Mouse (Mus musculus): ENCODE data around the gene Polr2e. TPM values are rescaled to one million over a fixed set of nuclear protein-coding genes. Genes with fewer than 3 reads are reported as not detected.
A peak's percentile ranks its signal among the peaks of the same experiment; 100 is the strongest.

Gene Polr2e
- total RNA-seq, 2 experiments from 2014 or later: 73.0 to 76.0 TPM

DNA sequence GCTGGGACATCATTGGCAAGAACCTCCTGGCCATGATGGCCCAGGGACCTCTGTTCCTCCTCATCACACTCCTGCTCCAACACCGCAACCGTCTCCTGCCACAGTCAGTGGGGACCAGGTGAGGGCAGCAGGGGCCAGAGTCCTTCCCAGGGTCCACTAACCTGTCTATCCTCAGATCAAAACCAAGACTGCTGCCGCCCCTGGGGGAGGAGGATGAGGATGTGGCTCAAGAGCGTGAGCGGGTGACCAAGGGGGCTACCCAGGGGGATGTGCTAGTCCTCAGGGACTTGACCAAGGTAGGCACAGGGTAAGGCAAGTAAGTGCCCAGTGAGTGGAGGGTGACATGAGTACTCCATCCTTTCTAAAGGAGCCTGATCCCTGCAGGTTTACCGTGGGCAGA, 27.9 kb downstream of the Polr2e start:
- no peak overlapping the region for H3K4me3 ChIP-seq
- no peak overlapping the region for H3K27ac ChIP-seq
- DNase-seq (ENCODE audit: extremely low spot score in 1 of 2, low spot score in 2 of 2): no peak
- TF ChIP-seq CTCF (IDR thresholded peaks at IDR 0.05): no peak
- intact Hi-C loops (cut with DNase I): no loop called here

DNA sequence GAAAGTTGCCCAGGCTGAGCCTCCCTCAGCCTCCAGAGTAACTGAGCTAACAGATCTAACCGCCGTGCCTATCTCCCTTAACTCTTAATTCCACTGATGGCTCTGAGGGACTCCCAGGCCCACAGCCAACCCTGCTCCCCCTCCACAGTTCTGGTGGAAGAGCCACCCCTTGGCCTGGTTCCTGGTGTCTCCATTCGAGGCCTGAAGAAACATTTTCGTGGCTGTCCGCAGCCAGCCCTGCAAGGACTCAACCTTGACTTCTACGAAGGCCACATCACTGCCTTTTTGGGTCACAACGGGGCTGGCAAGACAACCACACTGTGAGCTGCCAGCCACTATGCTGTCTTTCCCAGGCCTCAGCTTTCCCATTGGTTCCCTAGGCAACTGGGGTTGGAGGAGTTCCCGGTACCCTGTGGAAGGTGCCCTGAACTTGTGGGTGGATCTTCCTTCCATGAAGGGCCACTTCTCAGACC, 35.3 kb downstream of the Polr2e start:
- TF ChIP-seq CTCF (IDR thresholded peaks at IDR 0.05): no peak
- Histone ChIP-seq H3K4me3 (no peak overlapping the region), H3K27ac (no peak overlapping the region)
- no peak for DNase-seq (ENCODE audit: extremely low spot score in 1 of 2, low spot score in 2 of 2)
- intact Hi-C loops (cut with DNase I): loop anchor here (2.0 kb wide), 1 partner anchor 19 kb away; no protein-coding TSS in a partner anchor

DNA sequence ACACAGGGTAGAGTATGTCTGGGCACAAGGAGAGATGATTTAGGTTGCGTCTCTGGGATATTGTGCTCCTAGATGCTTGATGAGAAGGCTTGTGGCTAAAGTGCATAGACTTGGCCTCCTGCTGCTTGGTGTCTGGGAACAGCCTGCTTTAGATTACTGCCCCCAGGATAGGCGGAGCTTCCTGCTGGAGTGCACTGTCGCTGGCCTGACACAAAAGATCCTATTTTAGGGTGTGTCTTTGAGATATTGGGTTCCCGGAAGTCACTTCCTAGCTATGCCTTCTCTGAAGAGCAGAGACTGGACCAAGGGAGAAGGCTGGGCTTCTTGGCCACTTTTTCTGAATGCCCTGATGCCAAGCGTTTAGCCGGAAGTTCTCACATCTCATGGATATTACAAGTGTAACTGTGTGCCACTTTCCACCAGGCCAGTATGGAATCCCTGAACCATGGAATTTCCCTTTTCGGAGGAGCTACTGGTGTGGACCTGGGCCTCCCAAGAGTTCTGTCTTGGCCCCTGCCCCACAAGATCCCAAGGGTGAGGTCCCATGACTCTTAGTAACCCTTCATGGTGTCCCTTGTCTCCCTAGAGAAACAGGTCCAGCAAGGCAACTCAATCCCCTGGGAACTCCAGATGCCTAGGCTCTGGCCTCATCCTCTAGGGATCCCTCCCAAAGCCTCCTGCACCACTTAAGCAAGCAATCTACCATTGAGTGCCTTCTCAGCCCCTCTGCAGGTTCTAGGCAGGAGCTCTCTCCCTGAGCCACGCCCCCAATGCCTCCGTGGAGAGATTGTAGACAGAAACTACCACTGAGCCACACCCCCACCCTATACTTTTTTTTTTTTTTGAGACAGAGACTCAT, 36.0 kb downstream of the Polr2e start:
- DNase-seq (ENCODE audit: extremely low spot score in 1 of 2, low spot score in 2 of 2): no peak
- intact Hi-C loops (cut with DNase I): loop anchor here (2.0 kb wide), 1 partner anchor 19 kb away; no protein-coding TSS in a partner anchor
- no peak for TF ChIP-seq CTCF (IDR thresholded peaks at IDR 0.05)
- Histone ChIP-seq H3K27ac (no peak overlapping the region), H3K4me3 (no peak overlapping the region)

DNA sequence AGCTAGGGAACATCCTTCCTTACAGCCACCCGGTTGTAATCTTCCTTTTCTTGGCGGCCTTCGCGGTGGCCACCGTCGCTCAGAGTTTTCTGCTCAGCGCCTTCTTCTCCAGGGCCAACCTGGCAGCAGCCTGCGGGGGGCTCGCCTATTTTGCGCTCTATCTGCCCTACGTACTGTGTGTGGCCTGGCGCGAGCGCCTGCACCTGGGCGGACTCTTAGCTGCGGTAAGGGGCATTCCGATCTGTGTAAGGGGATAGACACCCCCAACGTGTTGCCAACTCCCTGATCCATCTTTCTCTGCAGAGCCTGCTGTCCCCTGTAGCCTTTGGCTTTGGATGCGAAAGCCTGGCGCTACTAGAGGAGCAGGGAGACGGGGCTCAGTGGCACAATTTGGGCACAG, 36.8 kb downstream of the Polr2e start:
- Histone ChIP-seq H3K4me3 (no peak overlapping the region), H3K27ac (no peak overlapping the region)
- intact Hi-C loops (cut with DNase I): no loop called here
- no peak for TF ChIP-seq CTCF (IDR thresholded peaks at IDR 0.05)
- DNase-seq (ENCODE audit: extremely low spot score in 1 of 2, low spot score in 2 of 2): no peak

DNA sequence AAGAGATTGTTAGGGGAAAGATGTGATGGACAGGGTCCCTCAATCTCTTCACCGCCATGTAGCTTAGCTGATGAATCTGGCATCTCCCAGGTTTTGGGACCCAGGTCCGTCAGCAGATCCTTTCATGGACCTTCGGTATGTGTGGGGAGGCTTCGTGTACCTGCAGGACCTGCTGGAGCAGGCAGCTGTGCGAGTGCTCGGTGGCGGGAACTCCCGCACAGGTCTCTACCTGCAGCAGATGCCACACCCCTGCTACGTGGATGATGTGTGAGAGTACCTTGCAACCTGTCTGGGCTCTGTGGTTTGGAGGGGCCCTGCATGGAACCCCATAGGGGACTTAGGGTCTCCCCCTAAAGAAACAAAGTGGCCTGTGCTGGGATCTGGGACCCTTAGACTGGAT, 37.6 kb downstream of the Polr2e start:
- no peak for TF ChIP-seq CTCF (IDR thresholded peaks at IDR 0.05)
- no peak for DNase-seq (ENCODE audit: extremely low spot score in 1 of 2, low spot score in 2 of 2)
- H3K4me3 ChIP-seq: no peak overlapping the region
- H3K27ac ChIP-seq: no peak overlapping the region
- intact Hi-C loops (cut with DNase I): no loop called here

DNA sequence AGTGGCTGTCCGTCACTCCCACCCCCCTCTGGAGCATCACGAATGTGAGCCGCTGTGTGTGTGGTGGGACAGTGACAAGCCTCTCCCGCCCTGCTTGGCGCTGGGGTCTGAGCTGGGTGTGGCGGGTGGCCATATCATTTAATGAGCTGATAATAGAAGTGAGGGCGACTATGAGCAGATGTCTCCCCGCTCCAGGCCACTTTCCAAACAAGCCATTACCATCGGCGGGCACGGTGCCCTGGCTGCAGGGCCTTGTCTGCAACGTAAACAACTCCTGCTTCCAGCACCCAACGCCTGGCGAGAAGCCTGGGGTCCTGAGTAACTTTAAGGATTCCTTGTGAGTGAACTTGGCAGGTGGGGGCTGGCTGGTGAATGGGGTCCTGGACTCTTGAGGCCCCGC, 41.8 kb downstream of the Polr2e start:
- TF ChIP-seq CTCF (IDR thresholded peaks at IDR 0.05): no peak
- H3K4me3 ChIP-seq: peak overlapping the region; percentile 55
- DNase-seq (ENCODE audit: extremely low spot score in 1 of 2, low spot score in 2 of 2): no peak
- H3K27ac ChIP-seq: no peak overlapping the region
- intact Hi-C loops (cut with DNase I): loop anchor here (5.0 kb wide), 1 partner anchor 39 kb away; the partner anchor contains the start of gene Polr2e

DNA sequence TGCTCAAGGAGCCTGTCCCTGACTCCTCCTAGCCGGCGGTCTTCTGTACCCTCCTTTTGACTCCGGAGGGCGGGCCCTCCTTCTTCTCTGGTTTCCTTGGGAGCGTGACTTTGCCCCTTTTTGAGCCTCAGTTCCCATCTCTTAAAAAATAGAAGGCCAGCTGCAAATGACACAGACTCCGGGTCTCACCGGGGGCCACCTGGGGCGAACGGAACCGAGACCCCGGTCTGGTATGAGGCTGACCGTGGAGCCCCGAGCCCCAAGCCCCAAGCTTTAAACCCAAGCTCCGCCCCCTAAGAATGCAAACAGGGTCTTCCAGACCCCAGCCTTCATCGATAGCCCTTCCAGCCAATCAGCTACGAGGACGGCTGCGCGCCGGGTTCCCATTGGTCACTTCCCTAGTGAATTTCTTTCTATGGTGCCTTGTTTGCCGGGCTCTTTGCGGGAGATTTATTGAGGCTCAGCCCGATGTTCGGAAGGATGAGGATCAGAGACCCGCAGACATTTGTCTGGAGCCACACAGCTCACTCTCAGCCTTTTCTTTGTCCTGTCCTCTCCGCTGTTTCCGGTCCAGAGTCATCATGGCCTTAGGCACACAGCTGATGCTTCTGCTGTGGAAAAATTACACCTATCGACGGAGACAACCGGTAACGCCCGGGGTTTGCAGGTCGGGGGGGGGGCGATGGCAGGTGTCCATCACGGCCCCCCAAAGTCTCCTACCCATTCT, 42.4 kb downstream of the Polr2e start:
- intact Hi-C loops (cut with DNase I): loop anchor here (5.0 kb wide), 1 partner anchor 40 kb away; the partner anchor contains the start of gene Polr2e
- TF ChIP-seq CTCF (IDR thresholded peaks at IDR 0.05): no peak
- peak; percentile 61 to 71 for DNase-seq (ENCODE audit: extremely low spot score in 1 of 2, low spot score in 2 of 2)
- Histone ChIP-seq H3K27ac (no peak overlapping the region), H3K4me3 (peak overlapping the region; percentile 55)

DNA sequence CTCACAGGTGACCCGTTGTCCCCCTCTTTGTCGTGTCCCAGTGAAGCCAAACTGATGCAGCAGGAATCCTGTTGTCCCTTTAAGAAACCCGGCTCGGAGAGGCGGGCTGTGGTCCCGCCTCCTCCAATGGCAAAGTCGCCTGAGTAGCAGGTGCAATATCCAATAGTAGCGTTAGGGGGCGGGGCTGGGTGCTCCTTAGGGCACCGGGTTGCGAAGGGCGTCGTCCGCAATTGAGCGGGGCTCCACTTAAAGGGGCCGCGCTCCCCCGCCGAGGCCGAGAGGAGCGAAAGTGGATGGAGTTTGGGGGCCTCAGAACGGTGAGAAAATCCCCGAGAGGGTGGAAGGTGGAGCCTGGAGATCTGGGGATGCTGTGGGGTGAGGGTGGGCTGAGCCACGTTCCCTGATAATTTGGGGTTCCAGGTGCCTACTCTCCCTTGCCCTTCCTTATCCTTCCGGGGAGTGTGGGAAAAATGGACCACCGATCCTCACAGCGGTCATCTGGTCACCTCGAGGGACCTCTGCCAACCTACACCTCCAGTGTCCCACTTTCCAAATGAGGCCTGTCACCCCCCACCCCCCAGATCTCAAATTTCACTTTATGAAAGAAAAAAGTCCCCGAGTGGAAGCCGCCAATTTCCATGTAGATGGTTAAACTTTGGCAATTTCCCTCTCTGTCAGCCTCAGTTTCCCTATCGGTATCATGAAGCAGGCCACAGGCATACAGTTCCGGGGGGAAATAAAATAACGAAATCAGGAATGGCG, 43.1 kb downstream of the Polr2e start, which contains the start of gene Abca7:
Abca7 (plus strand) TSS at position 223 of the 762 bp plus-strand sequence.
- Histone ChIP-seq H3K4me3 (peak within 1 kb of the TSS; percentile 55), H3K27ac (peak within 1 kb of the TSS; percentile 74)
- peak; percentile 93 to 98 for DNase-seq (ENCODE audit: extremely low spot score in 1 of 2, low spot score in 2 of 2)
- intact Hi-C loops (cut with DNase I): loop anchor here (5.0 kb wide), 1 partner anchor 41 kb away; the partner anchor contains the start of gene Polr2e
- TF ChIP-seq CTCF (IDR thresholded peaks at IDR 0.05): no peak; the same call in 1 of the 2 replicates

DNA sequence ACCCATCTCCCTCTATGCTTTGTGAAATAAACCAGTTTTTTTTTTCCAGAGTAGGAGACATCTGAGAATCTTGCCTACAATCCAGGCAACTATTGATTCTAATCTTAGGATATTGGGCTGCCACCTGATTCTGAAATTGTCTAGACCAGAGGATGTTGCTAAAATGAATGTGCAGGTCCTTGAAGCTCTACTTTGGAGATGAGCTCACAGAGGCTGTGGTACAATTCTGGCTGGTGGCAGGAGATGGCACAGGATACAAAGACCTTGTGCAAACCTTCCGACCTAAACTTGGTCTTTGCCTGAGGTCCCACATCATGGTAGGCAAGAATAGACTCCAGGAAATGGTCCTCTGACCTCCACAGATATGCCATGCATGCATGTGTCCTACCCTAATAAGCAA, 44.0 kb downstream of the Polr2e start:
- intact Hi-C loops (cut with DNase I): loop anchor here (5.0 kb wide), 1 partner anchor 42 kb away; the partner anchor contains the start of gene Polr2e
- no peak for TF ChIP-seq CTCF (IDR thresholded peaks at IDR 0.05)
- no peak overlapping the region for H3K4me3 ChIP-seq
- DNase-seq (ENCODE audit: extremely low spot score in 1 of 2, low spot score in 2 of 2): no peak
- H3K27ac ChIP-seq: no peak overlapping the region

DNA sequence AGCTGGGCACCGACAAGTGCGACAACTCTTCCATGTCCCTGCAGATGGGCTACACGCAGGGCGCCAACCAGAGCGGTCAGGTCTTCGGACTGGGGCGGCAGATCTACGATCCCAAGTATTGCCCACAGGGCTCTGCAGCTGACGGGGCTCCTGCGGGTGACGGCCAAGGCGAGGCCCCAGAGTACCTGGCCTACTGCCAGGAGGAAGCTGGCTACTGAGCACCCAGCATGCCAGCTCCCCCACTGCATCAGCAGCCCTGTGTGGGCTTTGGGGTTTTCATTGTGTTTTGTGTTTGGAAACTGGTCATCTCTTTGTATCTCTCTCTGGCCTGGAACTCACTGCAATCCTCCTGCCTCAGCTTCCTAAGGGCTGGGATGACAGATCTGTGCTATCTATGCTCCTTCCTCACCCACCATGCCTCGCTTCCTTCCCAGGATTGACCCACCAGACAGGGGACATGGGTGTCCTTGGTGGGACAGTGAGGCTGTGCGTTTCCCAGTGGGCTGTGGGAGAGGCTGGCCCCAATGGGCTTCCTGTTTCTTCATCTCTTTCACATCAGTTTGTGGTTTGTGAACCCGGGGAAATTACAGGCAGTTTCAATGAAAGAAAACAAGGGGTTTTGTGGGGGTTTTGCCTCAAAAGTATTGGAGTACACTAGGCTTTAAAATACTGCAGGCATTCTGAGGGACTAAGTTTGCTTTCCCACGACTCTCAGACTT, 45.0 kb downstream of the Polr2e start:
- intact Hi-C loops (cut with DNase I): loop anchor here (5.0 kb wide), 1 partner anchor 43 kb away; the partner anchor contains the start of gene Polr2e
- no peak for TF ChIP-seq CTCF (IDR thresholded peaks at IDR 0.05)
- Histone ChIP-seq H3K4me3 (no peak overlapping the region), H3K27ac (no peak overlapping the region)
- no peak for DNase-seq (ENCODE audit: extremely low spot score in 1 of 2, low spot score in 2 of 2)

DNA sequence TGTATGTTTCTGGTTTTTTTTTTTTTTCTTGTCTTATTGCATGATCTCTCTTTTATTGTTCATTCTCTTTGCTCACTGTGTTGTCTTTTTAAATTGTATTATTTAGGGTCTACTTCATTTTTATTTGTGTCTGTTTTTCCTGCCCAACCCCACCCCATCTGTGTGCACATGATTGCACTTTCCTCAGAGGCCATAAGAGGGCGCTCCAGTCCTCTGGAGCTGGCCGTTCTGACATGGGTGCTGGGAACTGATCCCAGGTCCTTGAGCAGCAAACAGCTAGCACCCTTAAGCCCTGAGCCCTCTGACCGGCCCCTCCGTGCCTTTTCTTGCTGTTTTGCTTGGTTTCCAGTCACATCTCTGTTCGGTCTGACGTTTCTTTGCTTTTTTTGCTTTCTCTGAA, 48.0 kb downstream of the Polr2e start:
- no peak overlapping the region for H3K4me3 ChIP-seq
- intact Hi-C loops (cut with DNase I): no loop called here
- no peak for DNase-seq (ENCODE audit: extremely low spot score in 1 of 2, low spot score in 2 of 2)
- TF ChIP-seq CTCF (IDR thresholded peaks at IDR 0.05): peak; percentile 20
- no peak overlapping the region for H3K27ac ChIP-seq
